Mouse (Mus musculus): ENCODE data around the gene Dnaja3.
"Not testable (repeated sequence)": the region's sequence is repeated elsewhere in the genome, so short reads cannot be mapped to it uniquely, and the experiment has no call there.

The Dnaja3 gene

GRCm38 (mm10) chr16:4663806-4664205 lies 24.0 kb downstream of the Dnaja3 start:
- in situ Hi-C loops (cut with MboI, MseI) = no loop called here

- in situ Hi-C loops (cut with MboI, MseI) = no loop called here
Observed at GRCm38 (mm10) chr16:4665726-4666125, 25.9 kb downstream of the Dnaja3 start.

DNA sequence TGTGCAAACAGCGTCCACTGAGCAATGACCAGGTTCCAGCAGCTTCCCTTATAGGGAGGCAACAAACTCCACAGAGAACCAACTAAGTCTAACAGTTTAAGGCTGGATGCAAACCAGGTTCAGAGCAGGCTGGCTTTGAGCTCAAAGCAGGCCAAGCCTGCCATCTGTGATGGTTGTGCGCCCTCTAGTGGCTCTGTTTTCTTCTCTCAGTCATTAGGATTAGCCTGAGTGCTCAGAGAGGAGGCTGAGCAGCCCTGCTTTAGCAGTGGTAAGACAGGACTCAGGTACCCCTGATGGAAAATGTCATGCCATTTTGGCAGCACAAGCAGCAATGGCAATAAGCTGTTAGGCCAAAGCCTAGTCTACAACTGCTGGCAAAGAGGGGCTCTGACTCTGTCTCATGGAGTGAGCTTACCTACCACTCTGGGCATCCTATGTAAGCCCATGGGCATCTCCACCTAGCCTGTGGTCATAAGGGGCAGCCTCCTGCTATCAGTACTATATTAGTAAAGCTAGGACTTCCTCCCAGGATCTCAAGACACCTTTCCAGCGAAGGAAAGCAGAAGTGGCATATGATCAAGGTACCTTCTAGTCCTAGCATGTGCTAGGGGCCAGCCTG lies 27.5 kb downstream of the Dnaja3 start:
- in situ Hi-C loops (cut with MboI, MseI) = no loop called here

GRCm38 (mm10) chr16:4670317-4670716 lies 30.5 kb downstream of the Dnaja3 start:
- in situ Hi-C loops (cut with MboI, MseI) = no loop called here

DNA sequence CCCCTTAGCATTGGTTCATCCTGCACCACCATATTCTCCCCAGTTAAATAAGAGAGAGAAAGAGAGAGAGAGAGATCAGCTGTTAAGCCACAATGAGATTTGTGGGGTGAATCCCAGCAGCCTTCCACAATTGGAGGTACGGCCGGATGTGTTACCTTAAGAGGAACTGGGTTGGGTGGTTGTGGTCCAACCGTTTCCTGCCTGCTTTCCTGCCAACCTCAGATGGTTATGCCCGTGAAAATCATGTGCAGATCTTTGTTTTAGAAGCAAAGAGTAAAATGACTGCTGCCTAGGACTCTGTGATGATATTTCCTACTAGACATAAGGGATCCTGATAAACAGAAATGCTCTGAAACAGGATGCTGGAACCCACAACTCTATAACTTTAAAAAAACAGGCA lies 34.3 kb downstream of the Dnaja3 start:
- in situ Hi-C loops (cut with MboI, MseI) = no loop called here

GRCm38 (mm10) chr16:4676836-4677235 lies 37.0 kb downstream of the Dnaja3 start:
- in situ Hi-C loops (cut with MboI, MseI) = no loop called here

- in situ Hi-C loops (cut with MboI, MseI) = no loop called here
Observed at GRCm38 (mm10) chr16:4678080-4678479, 38.3 kb downstream of the Dnaja3 start.

- in situ Hi-C loops (cut with MboI, MseI) = no loop called here
Observed at GRCm38 (mm10) chr16:4679121-4680018, 39.6 kb downstream of the Dnaja3 start, which contains the start of gene Coro7. Coro7 (minus strand) TSS chr16:4679777.

- in situ Hi-C loops (cut with MboI, MseI) = not testable (repeated sequence)
Observed at GRCm38 (mm10) chr16:4680922-4681455, 41.2 kb downstream of the Dnaja3 start.

DNA sequence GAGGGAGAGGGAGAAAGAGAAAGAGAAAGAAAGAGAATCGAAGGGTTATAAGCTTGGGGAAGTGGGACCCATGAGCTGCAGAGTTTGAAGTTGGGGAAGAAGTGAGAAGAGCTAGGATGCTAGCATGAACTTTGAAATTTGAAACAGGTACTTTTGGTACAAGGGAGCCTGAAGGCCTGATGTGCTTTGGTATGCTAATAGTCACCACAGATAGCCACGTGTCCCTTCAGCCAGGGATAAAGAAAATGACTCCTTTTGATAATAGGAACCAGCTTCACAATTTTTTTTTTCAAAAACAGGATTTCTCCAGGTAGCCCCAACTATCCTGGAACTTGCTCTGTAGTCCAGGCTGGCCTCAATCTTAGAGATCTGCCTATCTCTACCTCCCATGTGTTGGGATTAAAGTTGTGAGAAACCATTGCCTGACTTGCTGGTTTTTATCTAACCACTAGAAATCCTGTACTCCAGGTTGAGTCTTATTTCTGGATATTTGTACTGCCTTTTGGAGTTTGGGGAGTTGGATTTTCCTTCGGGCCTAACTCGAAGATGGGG lies 42.9 kb downstream of the Dnaja3 start:
- in situ Hi-C loops (cut with MboI, MseI) = no loop called here

DNA sequence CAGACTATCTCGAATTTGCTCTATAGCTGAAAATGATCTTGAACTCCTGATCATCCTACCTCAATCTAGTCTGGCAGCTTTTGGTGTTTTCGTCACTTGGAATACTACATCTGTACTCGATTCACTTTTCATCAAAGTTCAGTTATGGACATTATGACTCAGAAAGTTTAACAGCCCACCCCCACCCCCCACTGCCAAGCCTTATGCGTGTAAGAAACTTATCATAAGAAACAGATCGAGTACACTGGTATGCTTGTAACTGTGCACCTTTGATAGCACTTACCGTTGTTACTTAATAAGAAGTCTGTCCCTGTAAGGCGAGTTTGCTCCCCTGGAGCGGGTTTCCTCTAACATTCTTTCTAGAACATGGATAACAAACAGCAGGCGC lies 43.4 kb downstream of the Dnaja3 start:
- in situ Hi-C loops (cut with MboI, MseI) = no loop called here

DNA sequence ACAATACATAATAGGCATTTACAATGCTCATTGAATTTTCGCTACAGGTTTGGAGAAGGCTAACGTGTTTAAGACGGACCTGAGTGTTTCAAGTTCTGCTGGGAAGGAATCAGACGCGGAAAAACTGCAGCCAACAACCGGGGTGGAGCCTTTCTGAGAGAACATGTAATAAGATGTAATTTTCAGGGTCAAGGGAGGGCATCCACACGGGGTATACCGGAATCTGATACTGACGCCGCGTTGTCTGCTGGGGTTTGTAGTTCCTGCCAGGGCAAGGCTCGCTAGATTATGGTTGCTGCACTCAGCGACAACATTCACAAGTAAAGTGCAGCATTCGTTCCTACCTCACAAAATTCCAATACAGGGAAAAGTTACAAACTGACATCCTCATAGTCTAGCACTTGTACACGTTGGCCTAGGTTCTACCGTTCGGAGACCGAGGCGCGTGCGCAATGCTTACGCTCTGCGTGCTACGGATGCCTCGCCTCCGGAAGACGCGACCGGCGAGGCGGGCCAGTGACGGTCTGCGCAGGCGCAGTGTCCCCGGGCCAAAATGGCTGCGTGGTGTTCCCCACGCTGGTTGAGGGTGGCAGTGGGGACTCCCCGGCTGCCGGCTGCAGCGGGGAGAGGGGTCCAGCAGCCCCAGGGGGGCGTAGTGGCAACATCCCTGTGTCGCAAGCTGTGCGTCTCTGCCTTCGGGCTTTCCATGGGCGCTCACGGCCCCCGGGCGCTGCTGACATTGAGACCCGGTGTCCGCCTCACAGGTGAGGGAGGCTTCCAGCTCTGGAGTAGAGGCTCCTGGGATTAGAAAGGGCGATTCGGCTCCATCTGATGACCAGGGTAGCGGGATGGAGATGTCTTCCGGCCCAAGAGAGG lies 44.0 kb downstream of the Dnaja3 start:
- in situ Hi-C loops (cut with MboI, MseI) = no loop called here

- in situ Hi-C loops (cut with MboI, MseI) = no loop called here
Observed at GRCm38 (mm10) chr16:4684457-4684791, 44.6 kb downstream of the Dnaja3 start.

DNA sequence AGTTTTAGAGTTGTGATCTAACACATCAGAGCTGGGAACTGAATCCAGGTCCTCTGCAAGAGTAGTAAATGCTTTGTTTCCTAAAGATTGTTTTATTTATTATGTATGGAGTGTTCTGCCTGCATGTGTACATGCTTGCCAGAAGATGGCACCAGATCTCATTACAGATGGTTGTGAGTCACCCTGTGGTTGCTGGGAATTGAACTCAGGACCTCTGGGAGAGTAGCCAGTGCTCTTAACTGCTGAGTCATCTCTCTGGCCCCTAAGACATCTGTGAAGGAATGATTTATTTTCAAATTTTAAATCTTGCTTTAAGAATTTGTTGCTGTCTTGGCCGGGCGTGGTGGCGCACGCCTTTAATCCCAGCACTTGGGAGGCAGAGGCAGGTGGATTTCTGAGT lies 49.6 kb downstream of the Dnaja3 start:
- in situ Hi-C loops (cut with MboI, MseI) = loop anchor here (5.0 kb wide), 1 partner anchor 98 kb away; no protein-coding TSS in a partner anchor

DNA sequence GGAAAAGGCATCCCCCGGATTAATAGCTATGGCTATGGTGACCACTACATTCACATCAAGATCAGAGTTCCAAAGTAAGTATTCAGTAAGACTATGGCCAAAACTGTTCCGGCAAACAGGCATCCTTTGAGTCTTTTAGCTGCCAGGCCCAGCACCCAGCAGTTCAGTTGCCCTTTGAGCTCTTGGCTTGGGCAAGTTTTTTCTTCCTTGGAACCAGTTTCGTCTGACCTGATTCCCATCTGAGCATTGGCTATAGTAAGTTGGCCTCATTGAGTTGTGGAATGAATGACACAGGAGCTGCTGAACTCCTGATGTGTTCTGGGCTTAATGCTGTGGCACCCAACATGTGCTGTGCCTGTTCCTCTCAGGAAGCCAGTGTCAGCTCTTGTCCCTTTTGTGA lies 61.4 kb downstream of the Dnaja3 start:
- in situ Hi-C loops (cut with MboI, MseI) = no loop called here

- in situ Hi-C loops (cut with MboI, MseI) = no loop called here
Observed at GRCm38 (mm10) chr16:4702646-4703045, 62.9 kb downstream of the Dnaja3 start.

GRCm38 (mm10) chr16:4705541-4705940 lies 65.8 kb downstream of the Dnaja3 start:
- in situ Hi-C loops (cut with MboI, MseI) = no loop called here

GRCm38 (mm10) chr16:4711173-4711572 lies 71.4 kb downstream of the Dnaja3 start:
- in situ Hi-C loops (cut with MboI, MseI) = no loop called here

DNA sequence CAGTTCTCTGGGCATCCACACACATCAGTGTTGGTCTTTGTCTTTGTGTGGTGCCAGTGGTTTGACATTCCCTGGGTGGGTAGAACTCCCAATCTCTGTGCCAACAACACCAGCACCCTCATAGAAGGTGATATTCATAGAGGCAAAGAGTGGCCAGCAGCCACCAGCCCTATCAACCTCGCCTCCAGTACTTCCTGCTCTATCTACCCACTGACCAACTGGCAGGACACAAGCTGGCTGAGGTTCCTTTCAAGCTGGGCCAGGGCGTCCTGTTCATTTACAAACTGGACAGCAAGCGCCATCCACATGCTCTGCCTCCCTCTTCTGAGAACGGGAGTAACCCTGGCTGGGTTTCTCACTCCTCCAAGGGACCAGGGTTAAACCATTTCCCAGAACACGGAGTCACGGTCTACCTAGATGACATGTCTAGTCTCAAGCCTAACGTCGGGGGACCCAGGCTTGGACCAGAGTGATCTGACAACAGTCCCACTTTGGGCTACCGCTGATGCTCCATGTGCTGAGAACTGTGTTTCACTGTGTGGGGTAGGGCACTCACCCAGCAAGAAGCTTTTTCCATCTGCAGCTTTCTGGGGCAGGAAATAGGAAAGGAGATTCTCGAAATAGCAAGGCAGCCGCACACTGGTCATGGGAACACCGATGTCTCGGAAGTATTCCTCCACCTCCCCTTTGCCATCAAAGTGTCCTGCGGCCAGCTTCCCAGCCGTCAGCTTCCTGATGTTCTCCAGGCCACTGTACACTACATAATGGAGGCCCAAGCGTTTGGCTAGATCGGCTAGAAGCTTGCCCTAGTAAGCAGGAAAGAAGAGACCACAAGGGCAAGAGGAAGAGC lies 74.3 kb downstream of the Dnaja3 start:
- in situ Hi-C loops (cut with MboI, MseI) = no loop called here

- in situ Hi-C loops (cut with MboI, MseI) = no loop called here
Observed at GRCm38 (mm10) chr16:4717866-4718265, 78.1 kb downstream of the Dnaja3 start.

Measured in T-helper 1 cell (primary cell).